Mouse (Mus musculus) heart, postnatal 25 days (tissue): ENCODE measurements around the gene Serpine2. TPM values are rescaled to one million over a fixed set of nuclear protein-coding genes. Genes with fewer than 3 reads are reported as not detected.
A peak's percentile ranks its signal among the peaks of the same experiment; 100 is the strongest.

Experiments
- DNase-seq: peaks from one replicate; pipeline ENCODE4 v3.0.0; 2022; ENCODE audit warnings: low spot score
- intact Hi-C: fragments of 180-260 bp; cut with DNase I; formaldehyde crosslinking; loops from one replicate; pipeline ENCODE4 v1.15.1; 2025
- total RNA-seq, 2 experiments: library from RNA; stranded (reverse); gene quantifications; 2 replicates each; pipeline ENCODE4 v1.2.3; 2021

Serpine2 gene
- total RNA-seq, result 10 to 100 TPM; 18.6 to 20.8 TPM

GRCm38 (mm10) chr1:79861130-79861942 lies at the start of gene Serpine2:
Serpine2 (minus strand) TSS chr1:79861180.
- no peak for DNase-seq
- intact Hi-C loops, result no loop called here

- no peak for DNase-seq
- intact Hi-C loops, result no loop called here
These were observed 46.8 kb upstream of the Serpine2 start for GRCm38 (mm10) chr1:79907811-79908210.

- DNase-seq, result no peak
- intact Hi-C loops, result no loop called here
These were observed 44.3 kb upstream of the Serpine2 start for GRCm38 (mm10) chr1:79905241-79905640.

GRCm38 (mm10) chr1:79902901-79903300 lies 41.9 kb upstream of the Serpine2 start:
- intact Hi-C loops, result no loop called here
- DNase-seq, result no peak

- intact Hi-C loops, result no loop called here
- DNase-seq, result no peak
These were observed 21.7 kb upstream of the Serpine2 start for GRCm38 (mm10) chr1:79882648-79883047.

- no peak for DNase-seq
- intact Hi-C loops, result no loop called here
These were observed 13.8 kb upstream of the Serpine2 start for GRCm38 (mm10) chr1:79874741-79875140.

GRCm38 (mm10) chr1:79860411-79861039 lies 455 bp downstream of the Serpine2 start:
- no peak for DNase-seq
- intact Hi-C loops, result no loop called here

GRCm38 (mm10) chr1:79859975-79860374 lies 1.0 kb downstream of the Serpine2 start:
- intact Hi-C loops, result no loop called here
- DNase-seq, result no peak

GRCm38 (mm10) chr1:79859026-79859425 lies 2.0 kb downstream of the Serpine2 start:
- no peak for DNase-seq
- intact Hi-C loops, result no loop called here

GRCm38 (mm10) chr1:79858389-79858994 lies 2.5 kb downstream of the Serpine2 start:
- peak; percentile 1 for DNase-seq
- intact Hi-C loops, result no loop called here

- no peak for DNase-seq
- intact Hi-C loops, result no loop called here
These were observed 3.1 kb downstream of the Serpine2 start for GRCm38 (mm10) chr1:79857681-79858388.

- DNase-seq, result no peak
- intact Hi-C loops, result no loop called here
These were observed 4.2 kb downstream of the Serpine2 start for GRCm38 (mm10) chr1:79856756-79857155.

GRCm38 (mm10) chr1:79853527-79853926 lies 7.5 kb downstream of the Serpine2 start:
- DNase-seq, result no peak
- intact Hi-C loops, result no loop called here

GRCm38 (mm10) chr1:79850341-79850740 lies 10.6 kb downstream of the Serpine2 start:
- intact Hi-C loops, result no loop called here
- no peak for DNase-seq

- DNase-seq, result no peak
- intact Hi-C loops, result no loop called here
These were observed 12.3 kb downstream of the Serpine2 start for GRCm38 (mm10) chr1:79848663-79849062.

- DNase-seq, result no peak
- intact Hi-C loops, result no loop called here
These were observed 14.1 kb downstream of the Serpine2 start for GRCm38 (mm10) chr1:79846891-79847290.

- DNase-seq, result no peak
- intact Hi-C loops, result no loop called here
These were observed 28.1 kb downstream of the Serpine2 start for GRCm38 (mm10) chr1:79832719-79833404.

GRCm38 (mm10) chr1:79823951-79824633 lies 36.9 kb downstream of the Serpine2 start:
- intact Hi-C loops, result no loop called here
- DNase-seq, result no peak

GRCm38 (mm10) chr1:79822806-79823525 lies 38.0 kb downstream of the Serpine2 start:
- intact Hi-C loops, result no loop called here
- peak; percentile 49 for DNase-seq
